Mouse (Mus musculus): ENCODE results near the gene Camta1. TPM values are rescaled to one million over a fixed set of nuclear protein-coding genes. Genes with fewer than 3 reads are reported as not detected.

The Camta1 gene
- polyA plus RNA-seq, 1 experiment = 13.4 TPM

DNA sequence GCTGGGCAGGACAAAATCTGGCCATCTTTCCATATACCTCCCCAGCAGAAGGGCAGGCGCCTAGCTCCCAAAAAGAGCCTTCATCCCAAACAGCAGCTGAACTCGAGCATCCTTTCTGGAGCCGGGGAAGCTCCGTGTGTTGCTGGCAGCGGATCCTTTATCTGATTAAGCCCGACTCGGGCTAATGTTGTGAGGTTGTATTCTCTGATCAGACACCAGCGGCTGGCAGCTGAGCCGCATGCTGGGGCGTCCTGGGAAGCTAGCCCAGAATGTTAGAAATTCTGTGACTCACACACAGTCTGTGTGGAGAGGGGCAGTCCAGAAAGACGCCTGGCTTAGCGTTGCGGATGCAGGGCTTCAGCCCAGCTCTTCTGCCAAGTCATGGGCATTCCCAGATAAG lies 586.4 kb downstream of the Camta1 start:
- no peaks in the 10 kb centered on the region for H3K27me3 ChIP-seq (replicated peaks)
- 0 out of 2 replicates have a peak, but pooled peaks cover 3% of the 10 kb centered on the region for H3K9me3 ChIP-seq
- H3K4me1 ChIP-seq = no peaks in the 10 kb centered on the region
- H3K36me3 ChIP-seq (replicated peaks; ENCODE audit: low read length) = no peaks in the 10 kb centered on the region
- H3K4me3 ChIP-seq (replicated peaks) = no peak overlapping the region
- TF ChIP-seq GATA1 (IDR thresholded peaks at IDR 0.05; ENCODE audit: borderline replicate concordance, low read length) (no peak), FLI1 (IDR thresholded peaks at IDR 0.05; ENCODE audit: low read length) (no peak)

- no peaks in the 10 kb centered on the region for H3K36me3 ChIP-seq (replicated peaks; ENCODE audit: low read length)
- H3K4me1 ChIP-seq = no peaks in the 10 kb centered on the region
- H3K27me3 ChIP-seq (replicated peaks) = no peaks in the 10 kb centered on the region
- no peak overlapping the region for H3K4me3 ChIP-seq (replicated peaks)
- no peak for TF ChIP-seq GATA1 (IDR thresholded peaks at IDR 0.05; ENCODE audit: borderline replicate concordance, low read length)
- no peak for TF ChIP-seq FLI1 (IDR thresholded peaks at IDR 0.05; ENCODE audit: low read length)
- no peaks in the 10 kb centered on the region for H3K9me3 ChIP-seq
Measured at GRCm38 (mm10) chr4:151263786-151264414, 597.8 kb downstream of the Camta1 start.

DNA sequence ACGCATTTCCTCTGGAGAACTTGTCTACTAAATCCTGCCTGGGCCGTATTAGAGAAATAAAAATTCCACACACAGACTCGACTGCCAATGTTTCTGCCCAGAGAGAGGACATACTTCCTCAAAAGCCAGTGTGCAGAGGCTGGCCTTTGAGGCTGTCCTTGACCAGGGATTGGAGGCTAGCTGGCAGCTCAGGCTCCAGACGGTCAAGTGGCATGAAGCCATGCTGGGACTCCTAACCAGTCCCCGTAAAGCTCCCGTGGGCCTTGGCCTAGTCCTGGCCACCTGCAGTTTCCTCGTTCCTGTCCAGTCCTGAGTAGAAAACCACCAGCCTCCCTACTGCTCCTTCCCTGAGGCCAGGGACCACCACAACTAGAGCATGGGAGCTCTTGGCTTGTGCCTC lies 598.6 kb downstream of the Camta1 start:
- Histone ChIP-seq H3K4me1 (no peaks in the 10 kb centered on the region; the same call in 1 of the 2 replicates), H3K36me3 (replicated peaks; ENCODE audit: low read length) (no peaks in the 10 kb centered on the region), H3K4me3 (replicated peaks) (no peak overlapping the region), H3K9me3 (no peaks in the 10 kb centered on the region), H3K27me3 (replicated peaks) (no peaks in the 10 kb centered on the region)
- TF ChIP-seq FLI1 (IDR thresholded peaks at IDR 0.05; ENCODE audit: low read length) = no peak

DNA sequence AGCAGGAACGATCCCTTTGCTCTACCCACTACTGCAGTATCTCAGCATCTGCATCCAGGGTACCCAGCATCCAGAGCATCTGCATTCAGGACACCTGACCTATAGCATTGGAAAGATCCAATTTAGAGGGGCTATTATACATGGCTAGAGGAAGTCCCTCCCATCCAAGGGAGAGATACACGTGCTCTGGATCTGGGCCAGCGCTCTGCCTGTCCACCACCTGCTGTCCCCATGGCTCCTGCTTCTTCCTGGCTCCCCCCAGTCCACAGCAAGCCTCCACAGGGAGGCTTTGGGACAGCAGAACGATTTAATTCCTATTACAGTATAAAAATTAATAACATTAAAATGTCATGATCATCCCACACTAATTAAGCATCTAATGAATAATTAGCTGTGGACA lies 605.1 kb downstream of the Camta1 start:
- Histone ChIP-seq H3K4me1 (no peaks in the 10 kb centered on the region; the same call in 1 of the 2 replicates), H3K4me3 (replicated peaks) (no peak overlapping the region), H3K36me3 (replicated peaks; ENCODE audit: low read length) (no peaks in the 10 kb centered on the region), H3K9me3 (no peaks in the 10 kb centered on the region), H3K27me3 (replicated peaks) (no peaks in the 10 kb centered on the region)
- no peak for TF ChIP-seq FLI1 (IDR thresholded peaks at IDR 0.05; ENCODE audit: low read length)

- Histone ChIP-seq H3K27me3 (replicated peaks) (no peaks in the 10 kb centered on the region), H3K4me1 (no peaks in the 10 kb centered on the region), H3K36me3 (replicated peaks; ENCODE audit: low read length) (no peaks in the 10 kb centered on the region), H3K9me3 (peaks cover 7% of the 10 kb centered on the region; the same call in 1 of the 2 replicates), H3K4me3 (replicated peaks) (no peak overlapping the region)
- TF ChIP-seq FLI1 (IDR thresholded peaks at IDR 0.05; ENCODE audit: low read length) (no peak), GATA1 (IDR thresholded peaks at IDR 0.05; ENCODE audit: borderline replicate concordance, low read length) (no peak)
Measured at GRCm38 (mm10) chr4:151250824-151251223, 610.9 kb downstream of the Camta1 start.

GRCm38 (mm10) chr4:151245068-151245797 lies 616.4 kb downstream of the Camta1 start:
- H3K27me3 ChIP-seq (replicated peaks) = no peaks in the 10 kb centered on the region
- H3K4me3 ChIP-seq (replicated peaks) = no peak overlapping the region
- H3K36me3 ChIP-seq (replicated peaks; ENCODE audit: low read length) = no peaks in the 10 kb centered on the region
- peaks cover 27% of the 10 kb centered on the region for H3K9me3 ChIP-seq
- no peaks in the 10 kb centered on the region for H3K4me1 ChIP-seq
- TF ChIP-seq GATA1 (IDR thresholded peaks at IDR 0.05; ENCODE audit: borderline replicate concordance, low read length) (no peak), FLI1 (IDR thresholded peaks at IDR 0.05; ENCODE audit: low read length) (no peak)

DNA sequence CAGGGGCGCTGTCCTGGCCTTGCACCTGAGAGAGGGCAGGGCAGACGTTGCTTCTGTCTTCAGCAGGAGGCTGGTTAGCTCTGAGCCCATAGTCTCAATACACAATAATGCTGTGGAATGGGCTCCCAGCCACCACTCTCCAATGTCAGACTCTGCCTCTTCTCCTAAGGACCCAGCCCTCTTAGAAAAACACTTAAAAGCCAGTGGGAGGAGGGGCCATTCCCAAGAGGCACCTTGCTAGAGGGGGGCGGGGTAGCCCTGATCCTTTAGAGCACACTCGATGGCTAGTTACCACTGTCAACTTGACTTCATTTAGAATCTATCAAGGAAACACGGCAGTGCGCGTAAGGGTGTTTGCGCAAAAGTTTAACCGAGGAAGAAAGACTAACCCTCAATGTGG lies 618.2 kb downstream of the Camta1 start:
- no peak for TF ChIP-seq FLI1 (IDR thresholded peaks at IDR 0.05; ENCODE audit: low read length)
- no peak for TF ChIP-seq GATA1 (IDR thresholded peaks at IDR 0.05; ENCODE audit: borderline replicate concordance, low read length)
- no peaks in the 10 kb centered on the region for H3K4me1 ChIP-seq
- no peaks in the 10 kb centered on the region for H3K27me3 ChIP-seq (replicated peaks)
- H3K9me3 ChIP-seq = peaks cover 41% of the 10 kb centered on the region
- no peaks in the 10 kb centered on the region for H3K36me3 ChIP-seq (replicated peaks; ENCODE audit: low read length)
- H3K4me3 ChIP-seq (replicated peaks) = no peak overlapping the region

DNA sequence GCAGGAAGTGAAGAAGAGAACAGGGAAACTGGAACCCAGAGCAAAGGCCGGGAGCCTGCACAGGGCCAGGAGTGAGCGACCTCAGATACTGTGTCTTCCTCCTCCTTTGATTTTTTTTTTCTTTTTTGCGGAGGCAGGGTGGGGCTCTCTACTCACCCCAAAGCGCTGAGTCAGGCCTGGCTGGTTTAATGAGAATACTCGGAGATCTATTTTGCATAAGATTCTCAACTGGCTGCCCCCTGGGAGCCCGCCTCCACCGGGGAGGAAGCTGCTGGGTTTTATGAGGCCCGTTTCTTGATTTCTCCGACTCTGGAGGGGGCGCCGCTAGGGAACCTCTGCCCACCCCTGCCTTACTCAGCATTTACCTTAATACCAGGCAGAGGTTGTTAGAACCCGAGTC lies 618.9 kb downstream of the Camta1 start:
- Histone ChIP-seq H3K27me3 (replicated peaks) (no peaks in the 10 kb centered on the region), H3K4me1 (no peaks in the 10 kb centered on the region), H3K36me3 (replicated peaks; ENCODE audit: low read length) (no peaks in the 10 kb centered on the region), H3K9me3 (peaks cover 43% of the 10 kb centered on the region), H3K4me3 (replicated peaks) (no peak overlapping the region)
- no peak for TF ChIP-seq GATA1 (IDR thresholded peaks at IDR 0.05; ENCODE audit: borderline replicate concordance, low read length)
- TF ChIP-seq FLI1 (IDR thresholded peaks at IDR 0.05; ENCODE audit: low read length) = no peak

- Histone ChIP-seq H3K27me3 (replicated peaks) (no peaks in the 10 kb centered on the region), H3K9me3 (peaks cover 50% of the 10 kb centered on the region), H3K4me3 (replicated peaks) (no peak overlapping the region), H3K36me3 (replicated peaks; ENCODE audit: low read length) (no peaks in the 10 kb centered on the region), H3K4me1 (no peaks in the 10 kb centered on the region)
- TF ChIP-seq GATA1 (IDR thresholded peaks at IDR 0.05; ENCODE audit: borderline replicate concordance, low read length) (no peak), FLI1 (IDR thresholded peaks at IDR 0.05; ENCODE audit: low read length) (no peak)
Measured at GRCm38 (mm10) chr4:151240465-151240864, 621.2 kb downstream of the Camta1 start.

DNA sequence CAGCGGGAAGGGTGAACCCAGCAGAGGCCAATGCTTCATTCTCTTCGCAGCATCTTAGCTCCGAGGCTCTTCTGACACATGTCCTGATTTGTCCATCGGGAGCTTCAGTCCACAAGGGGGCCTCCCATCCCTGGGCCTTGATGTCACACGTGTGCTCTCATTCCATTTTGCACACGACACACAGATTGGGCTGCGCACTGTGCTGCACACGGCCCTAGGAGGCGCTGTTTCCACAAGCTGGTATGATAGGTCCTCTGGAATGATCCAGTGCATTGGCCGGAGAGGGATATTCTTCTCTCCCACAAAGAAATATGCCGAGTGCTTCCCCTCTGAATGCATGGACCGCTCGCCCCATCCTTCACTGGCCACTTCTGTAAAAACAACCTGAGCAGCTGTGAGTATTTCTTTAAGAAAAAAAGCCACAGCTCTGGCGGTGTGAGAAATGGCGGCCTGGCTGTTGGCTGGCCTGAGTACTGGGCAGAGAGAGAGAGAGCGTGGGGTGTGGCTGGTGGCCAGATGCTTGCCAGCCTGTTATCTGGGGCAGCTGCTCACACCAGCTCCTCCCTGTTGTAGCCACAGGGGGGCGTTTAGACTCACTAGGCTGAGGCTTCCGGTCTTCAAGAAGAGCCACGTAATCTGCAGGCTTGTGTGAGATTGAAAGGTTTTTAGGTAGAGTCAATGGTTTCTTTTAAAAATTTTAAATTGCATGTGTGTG lies 622.5 kb downstream of the Camta1 start:
- Histone ChIP-seq H3K4me1 (no peaks in the 10 kb centered on the region), H3K4me3 (replicated peaks) (no peak overlapping the region), H3K9me3 (peaks cover 50% of the 10 kb centered on the region), H3K36me3 (replicated peaks; ENCODE audit: low read length) (no peaks in the 10 kb centered on the region), H3K27me3 (replicated peaks) (no peaks in the 10 kb centered on the region)
- TF ChIP-seq GATA1 (IDR thresholded peaks at IDR 0.05; ENCODE audit: borderline replicate concordance, low read length) (no peak), FLI1 (IDR thresholded peaks at IDR 0.05; ENCODE audit: low read length) (no peak)
